Mouse (Mus musculus) C2C12 (cell line): ENCODE measurements at regions not wholly inside any gene's neighbourhood (a gene's known extent, or its start where the extent isn't known, plus 50 kb on each side); places are given as distances from the start of the nearest gene placed in this dataset.

Source experiments
- H3K27me3 ChIP-seq: one replicate; pipeline ENCODE4 v1.6.1; 2011; ENCODE audit not compliant: control insufficient read depth, insufficient read depth, insufficient read length
- H3K36me3 ChIP-seq: one replicate; pipeline ENCODE4 v1.6.1; 2011; ENCODE audit not compliant: control insufficient read depth, insufficient read depth
- H3K4me3 ChIP-seq: one replicate; pipeline ENCODE4 v1.5.1; 2011; ENCODE audit warnings: mild to moderate bottlenecking, control low read depth; ENCODE audit not compliant: poor library complexity, insufficient read depth, severe bottlenecking
- H3K79me2 ChIP-seq: one replicate; pipeline ENCODE4 v1.6.1; 2011; ENCODE audit not compliant: control insufficient read depth, insufficient read depth
- H3K79me3 ChIP-seq: one replicate; pipeline ENCODE4 v1.6.1; 2011; ENCODE audit warnings: low read depth, control low read depth
- H3ac ChIP-seq: one replicate; pipeline ENCODE3; 2011; ENCODE audit warnings: low read depth; ENCODE audit not compliant: control insufficient read depth, insufficient read length
- CEBPB ChIP-seq: IDR thresholded peaks from one replicate; pipeline ENCODE4 v1.6.1; 2011; ENCODE audit warnings: low read depth, mild to moderate bottlenecking, control low read depth, moderate library complexity
- CTCF ChIP-seq: IDR thresholded peaks from one replicate; pipeline ENCODE4 v1.5.1; 2011; ENCODE audit not compliant: control insufficient read depth, insufficient read depth, insufficient read length
- FOSL1 ChIP-seq: IDR thresholded peaks from one replicate; pipeline ENCODE4 v1.8.0; 2011; ENCODE audit warnings: mild to moderate bottlenecking, low read length; ENCODE audit not compliant: poor library complexity, insufficient read depth, severe bottlenecking
- MAX ChIP-seq: IDR thresholded peaks from one replicate; pipeline ENCODE4 v1.6.1; 2011; ENCODE audit warnings: mild to moderate bottlenecking, control low read depth
- MYOD1 ChIP-seq: IDR thresholded peaks from one replicate; pipeline ENCODE4 v1.6.1; 2011; ENCODE audit warnings: low read depth; ENCODE audit not compliant: control insufficient read depth, insufficient read length
- MYOG ChIP-seq: IDR thresholded peaks from one replicate; pipeline ENCODE4 v1.6.1; 2011; ENCODE audit not compliant: control insufficient read depth, insufficient read length; ENCODE audit errors: extremely low read depth
- USF1 ChIP-seq: IDR thresholded peaks from one replicate; pipeline ENCODE4 v1.6.1; 2011; ENCODE audit warnings: low read depth, mild to moderate bottlenecking, control low read depth, moderate library complexity

DNA sequence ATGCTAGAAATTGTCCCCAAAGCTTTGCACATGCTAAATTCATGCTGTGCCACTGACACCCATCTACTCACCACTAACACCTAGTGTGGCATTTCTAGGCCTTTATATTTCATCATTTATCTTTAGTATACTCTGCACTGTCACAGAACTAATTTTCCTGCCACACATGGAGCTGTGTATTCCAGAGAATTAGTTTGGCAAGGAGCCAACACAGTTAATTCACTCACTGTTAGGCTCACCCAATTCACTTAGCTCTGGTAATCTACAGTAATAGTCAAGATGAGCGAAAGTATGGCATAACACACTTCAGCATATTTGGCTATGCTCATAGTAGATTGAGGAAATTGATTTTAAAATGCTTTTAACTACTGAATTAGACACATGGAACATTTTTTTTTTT is 532.0 kb downstream of the Ptprc start:
- H3K79me3 ChIP-seq = no peaks in the 10 kb centered on the region
- H3K36me3 ChIP-seq = no peaks in the 10 kb centered on the region
- no peak overlapping the region for H3K4me3 ChIP-seq
- TF ChIP-seq MYOG (no peak), CEBPB (no peak), CTCF (no peak), MYOD1 (no peak), FOSL1 (no peak), USF1 (no peak), MAX (no peak)
- no peaks in the 10 kb centered on the region for H3K27me3 ChIP-seq
- H3ac ChIP-seq = no peak overlapping the region
- H3K79me2 ChIP-seq = no peaks in the 10 kb centered on the region

- no peaks in the 10 kb centered on the region for H3K36me3 ChIP-seq
- TF ChIP-seq MYOG (no peak), CTCF (no peak)
- H3ac ChIP-seq = no peak overlapping the region
Measured at GRCm38 (mm10) chr1:137640848-137641247, 534.7 kb downstream of the Ptprc start.

DNA sequence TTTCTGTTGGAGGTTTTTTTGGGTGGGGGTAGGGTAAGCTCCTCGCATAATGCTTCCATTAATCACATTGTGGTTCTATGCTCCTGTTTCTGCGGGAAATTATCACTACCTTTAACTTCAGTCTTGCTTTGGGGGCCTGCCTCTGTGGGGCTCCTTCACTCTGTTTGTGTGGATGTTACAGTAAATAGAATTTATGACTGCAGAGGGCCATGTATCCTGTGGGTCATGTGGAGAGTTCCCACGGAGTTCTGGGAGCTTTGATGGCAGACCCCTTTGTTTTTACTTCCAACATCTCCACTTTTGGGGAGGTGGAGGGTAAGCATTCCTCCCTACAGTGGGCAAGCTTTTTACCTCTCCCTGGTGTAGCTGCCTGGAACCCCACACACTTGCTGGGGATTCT is 538.6 kb downstream of the Ptprc start:
- Histone ChIP-seq H3K79me2 (no peaks in the 10 kb centered on the region), H3ac (no peak overlapping the region), H3K79me3 (no peaks in the 10 kb centered on the region), H3K4me3 (no peak overlapping the region), H3K27me3 (no peaks in the 10 kb centered on the region), H3K36me3 (no peaks in the 10 kb centered on the region)
- TF ChIP-seq CTCF = no peak
- no peak for TF ChIP-seq MYOD1
- no peak for TF ChIP-seq MAX
- no peak for TF ChIP-seq MYOG
- TF ChIP-seq USF1 = no peak
- TF ChIP-seq FOSL1 = no peak
- TF ChIP-seq CEBPB = no peak

More at GRCm38 (mm10) chr1:137640848-137641247, 534.7 kb downstream of the Ptprc start:
- H3K79me3 ChIP-seq = no peaks in the 10 kb centered on the region
- no peaks in the 10 kb centered on the region for H3K27me3 ChIP-seq
- H3K4me3 ChIP-seq = no peak overlapping the region
- no peaks in the 10 kb centered on the region for H3K79me2 ChIP-seq

DNA sequence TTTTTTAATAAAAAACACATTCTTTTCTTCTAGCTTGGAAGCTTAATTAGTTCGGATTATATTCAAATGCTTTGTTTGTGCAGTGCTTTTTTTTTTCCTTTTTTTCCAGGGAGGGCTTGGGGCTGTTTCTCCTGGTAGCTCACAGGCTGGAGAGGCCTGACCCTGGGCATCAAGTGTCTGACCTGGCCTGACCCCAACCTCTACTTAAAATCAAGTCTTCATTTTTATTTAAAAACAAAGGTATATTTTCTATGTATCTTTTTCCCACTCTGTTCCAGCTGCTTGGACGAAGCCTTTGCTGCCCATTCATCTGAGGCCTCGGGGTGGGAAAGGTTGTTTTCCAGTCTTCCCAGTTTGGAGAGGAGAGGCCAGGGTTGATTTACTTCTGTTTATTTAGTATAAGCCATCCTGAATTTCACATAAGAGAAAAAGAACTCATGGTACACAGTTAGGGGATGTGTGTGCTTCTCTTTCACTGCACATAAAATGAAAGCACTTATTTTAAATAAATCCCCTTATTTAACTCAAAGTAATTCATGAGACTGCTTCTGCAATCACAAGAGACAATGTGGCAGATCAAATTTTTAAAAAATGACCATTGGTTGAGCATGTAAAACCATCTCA is 539.1 kb downstream of the Ptprc start:
- Histone ChIP-seq H3K4me3 (no peak overlapping the region), H3K36me3 (no peaks in the 10 kb centered on the region), H3ac (no peak overlapping the region), H3K27me3 (no peaks in the 10 kb centered on the region), H3K79me3 (no peaks in the 10 kb centered on the region), H3K79me2 (no peaks in the 10 kb centered on the region)
- TF ChIP-seq FOSL1 (no peak), MYOD1 (no peak), MAX (no peak), CEBPB (no peak), CTCF (no peak), USF1 (no peak), MYOG (no peak)

DNA sequence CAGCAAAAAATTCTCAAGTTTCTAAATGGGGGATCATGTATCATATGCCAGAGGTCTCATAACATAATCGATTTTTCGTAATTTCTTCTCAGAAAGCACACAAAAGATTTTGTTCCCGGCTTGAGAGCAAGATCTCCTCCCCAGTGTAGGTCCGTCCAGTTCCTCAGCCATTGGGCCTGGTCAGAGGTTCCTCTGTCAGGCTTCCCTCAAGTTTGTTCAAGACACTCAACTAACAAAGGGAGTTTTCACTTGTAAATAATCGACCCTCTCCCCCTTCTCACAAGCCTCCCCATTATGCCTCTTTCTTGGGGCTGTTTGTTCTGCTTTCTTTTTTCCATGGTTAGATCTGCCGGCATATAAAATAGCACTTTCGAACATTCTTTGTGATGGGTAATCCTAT is 539.7 kb downstream of the Ptprc start:
- no peaks in the 10 kb centered on the region for H3K79me3 ChIP-seq
- H3K79me2 ChIP-seq = no peaks in the 10 kb centered on the region
- H3K27me3 ChIP-seq = no peaks in the 10 kb centered on the region
- no peak overlapping the region for H3K4me3 ChIP-seq
- TF ChIP-seq CEBPB = no peak
- TF ChIP-seq USF1 = no peak
- no peak for TF ChIP-seq MYOG
- TF ChIP-seq CTCF = no peak
- no peak for TF ChIP-seq FOSL1
- TF ChIP-seq MAX = no peak
- TF ChIP-seq MYOD1 = no peak
- no peaks in the 10 kb centered on the region for H3K36me3 ChIP-seq
- H3ac ChIP-seq = no peak overlapping the region

DNA sequence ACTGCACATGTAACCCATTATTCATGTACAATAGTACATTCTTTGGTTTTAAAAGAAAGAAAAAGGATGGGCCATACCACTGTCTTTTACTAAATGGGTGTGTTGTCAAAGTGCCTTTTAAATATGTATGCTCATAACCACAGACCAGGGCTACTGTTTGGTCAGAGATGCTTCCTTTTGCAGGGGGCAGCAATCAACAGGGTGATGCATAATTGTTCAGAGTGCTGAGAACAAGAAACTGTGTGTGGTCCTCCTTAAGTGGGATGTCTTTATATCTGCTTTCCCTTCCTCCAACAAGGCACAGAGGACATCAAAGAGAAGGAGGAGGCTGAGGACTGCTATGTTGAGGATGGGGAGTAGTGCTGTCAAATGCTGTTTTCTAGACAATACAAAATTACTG is 544.0 kb downstream of the Ptprc start:
- no peaks in the 10 kb centered on the region for H3K36me3 ChIP-seq
- no peaks in the 10 kb centered on the region for H3K79me2 ChIP-seq
- no peak overlapping the region for H3ac ChIP-seq
- H3K27me3 ChIP-seq = no peaks in the 10 kb centered on the region
- no peak overlapping the region for H3K4me3 ChIP-seq
- no peaks in the 10 kb centered on the region for H3K79me3 ChIP-seq
- TF ChIP-seq USF1 (no peak), CTCF (no peak), FOSL1 (no peak), MAX (no peak), MYOD1 (no peak), CEBPB (no peak), MYOG (no peak)
